Comparison of ENCODE assay signal across 10 mouse cellular contexts in genomic region chr6:142490114-142490513, GRCm38 (mm10). TPM values are rescaled to one million over a fixed set of nuclear protein-coding genes. Genes with fewer than 3 reads are reported as not detected.
"Had no signal": no experiment of that assay in that cellular context is flagged by ENCODE, and none has a peak within 500 bp of the region (broad histone marks: within the 10 kb centered on the region; RNA-seq: fewer than 3 reads in every experiment).

No protein-coding gene starts in this region.

RNA-seq across cellular contexts. Expression of gene Gys2, which starts 17.2 kb away (rescaled TPM):
- polyA plus RNA-seq: lung, embryonic 14.5 days; lung, embryonic 16.5 days; midbrain, embryonic 12.5 days; midbrain, embryonic 14.5 days; myocyte; neural tube, embryonic 11.5 days; neural tube, embryonic 13.5 days; neural tube, embryonic 15.5 days; small intestine, adult 2 months; stomach, embryonic 14.5 days had no signal
